Mouse (Mus musculus) mesoderm, embryonic 11.5 days (tissue): ENCODE data around the gene Atg9b.

ENCODE experiments used
- DNase-seq: peaks from one replicate; pipeline ENCODE4 v3.0.0-alpha.2; 2012; ENCODE audit warnings: low read depth, low spot score

The Atg9b gene

GRCm38 (mm10) chr5:24381988-24382387 is 10.0 kb downstream of the Atg9b start:
- DNase-seq = no peak

- DNase-seq = no peak
These were observed 10.5 kb downstream of the Atg9b start for GRCm38 (mm10) chr5:24381486-24381885.

GRCm38 (mm10) chr5:24380499-24380898 is 11.4 kb downstream of the Atg9b start:
- no peak for DNase-seq

GRCm38 (mm10) chr5:24379501-24379900 is 12.4 kb downstream of the Atg9b start:
- no peak for DNase-seq

GRCm38 (mm10) chr5:24378700-24379099 is 13.2 kb downstream of the Atg9b start:
- DNase-seq = no peak

GRCm38 (mm10) chr5:24374666-24375328 is 17.1 kb downstream of the Atg9b start:
- no peak for DNase-seq

GRCm38 (mm10) chr5:24374216-24374615 is 17.7 kb downstream of the Atg9b start:
- no peak for DNase-seq

- no peak for DNase-seq
These were observed 18.1 kb downstream of the Atg9b start for GRCm38 (mm10) chr5:24373807-24374206.

GRCm38 (mm10) chr5:24369767-24370166 is 22.2 kb downstream of the Atg9b start:
- DNase-seq = no peak

- no peak for DNase-seq
These were observed 25.5 kb downstream of the Atg9b start for GRCm38 (mm10) chr5:24366426-24366825.

- no peak for DNase-seq
These were observed 26.4 kb downstream of the Atg9b start for GRCm38 (mm10) chr5:24365528-24365927.

GRCm38 (mm10) chr5:24364963-24365362 is 27.0 kb downstream of the Atg9b start:
- no peak for DNase-seq

- no peak for DNase-seq
These were observed 27.4 kb downstream of the Atg9b start, which contains the start of gene Nos3 for GRCm38 (mm10) chr5:24364508-24364907. Nos3 (plus strand) TSS chr5:24364810.

- no peak for DNase-seq
These were observed 27.9 kb downstream of the Atg9b start for GRCm38 (mm10) chr5:24364061-24364460.

- DNase-seq = no peak
These were observed 28.5 kb downstream of the Atg9b start for GRCm38 (mm10) chr5:24363467-24363866.

GRCm38 (mm10) chr5:24360792-24361454 is 31.0 kb downstream of the Atg9b start:
- DNase-seq = peak; percentile 85

GRCm38 (mm10) chr5:24357461-24357860 is 34.5 kb downstream of the Atg9b start:
- DNase-seq = peak; percentile 91

GRCm38 (mm10) chr5:24356764-24357163 is 35.2 kb downstream of the Atg9b start:
- DNase-seq = no peak

GRCm38 (mm10) chr5:24353327-24353726 is 38.6 kb downstream of the Atg9b start:
- no peak for DNase-seq

GRCm38 (mm10) chr5:24352251-24352859 is 39.6 kb downstream of the Atg9b start:
- DNase-seq = peak; percentile 67

- DNase-seq = peak; percentile 90
These were observed 40.2 kb downstream of the Atg9b start for GRCm38 (mm10) chr5:24351701-24352171.

- no peak for DNase-seq
These were observed 40.7 kb downstream of the Atg9b start, which contains the start of gene Kcnh2 for GRCm38 (mm10) chr5:24351278-24351677. Kcnh2 (minus strand) TSS chr5:24351604.
